Mouse (Mus musculus): ENCODE measurements at regions not wholly inside any gene's neighbourhood (a gene's known extent, or its start where the extent isn't known, plus 50 kb on each side); places are given as distances from the start of the nearest gene placed in this dataset.

GRCm38 (mm10) chr4:106193204-106193945, 122.6 kb upstream of the Usp24 start:
- TF ChIP-seq CTCF (IDR thresholded peaks at IDR 0.05; ENCODE audit: low read depth, low read length) (no peak), POLR2A (IDR thresholded peaks at IDR 0.05; ENCODE audit: borderline replicate concordance, low read depth, low read length) (no peak)

Measured in bone marrow macrophage, adult 2 months (primary cell).